Mouse (Mus musculus) layer of hippocampus, adult 9-10 months (tissue): ENCODE measurements around the gene Clic4.
"Not testable (repeated sequence)": the region's sequence is repeated elsewhere in the genome, so short reads cannot be mapped to it uniquely, and the experiment has no call there.

Source experiments
- DNase-seq: peaks from one replicate; pipeline ENCODE4 v3.0.0; 2022; ENCODE audit warnings: low spot score

The Clic4 gene

GRCm38 (mm10) chr4:135291841-135292240 lies 19.2 kb upstream of the Clic4 start:
- no peak for DNase-seq

- no peak for DNase-seq
Measured at GRCm38 (mm10) chr4:135291199-135291598, 18.6 kb upstream of the Clic4 start.

GRCm38 (mm10) chr4:135287975-135288374 lies 15.4 kb upstream of the Clic4 start:
- no peak for DNase-seq

- no peak for DNase-seq
Measured at GRCm38 (mm10) chr4:135286833-135287395, 14.3 kb upstream of the Clic4 start.

GRCm38 (mm10) chr4:135286033-135286622 lies 13.5 kb upstream of the Clic4 start:
- DNase-seq, result no peak

GRCm38 (mm10) chr4:135285436-135285835 lies 12.8 kb upstream of the Clic4 start:
- no peak for DNase-seq

GRCm38 (mm10) chr4:135283875-135284274 lies 11.3 kb upstream of the Clic4 start:
- no peak for DNase-seq

- DNase-seq, result no peak
Measured at GRCm38 (mm10) chr4:135283417-135283816, 10.8 kb upstream of the Clic4 start.

GRCm38 (mm10) chr4:135282651-135283290 lies 10.2 kb upstream of the Clic4 start:
- DNase-seq, result no peak

GRCm38 (mm10) chr4:135280016-135280415 lies 7.4 kb upstream of the Clic4 start:
- not testable (repeated sequence) for DNase-seq

GRCm38 (mm10) chr4:135276681-135277379 lies 4.2 kb upstream of the Clic4 start:
- DNase-seq, result no peak

GRCm38 (mm10) chr4:135274761-135275160 lies 2.1 kb upstream of the Clic4 start:
- DNase-seq, result no peak

- no peak for DNase-seq
Measured at GRCm38 (mm10) chr4:135273307-135273682, 681 bp upstream of the Clic4 start.

- DNase-seq, result no peak
Measured at GRCm38 (mm10) chr4:135271881-135272616, 565 bp downstream of the Clic4 start.

- DNase-seq, result no peak
Measured at GRCm38 (mm10) chr4:135271419-135271828, 1.2 kb downstream of the Clic4 start.

- no peak for DNase-seq
Measured at GRCm38 (mm10) chr4:135270476-135270875, 2.1 kb downstream of the Clic4 start.

GRCm38 (mm10) chr4:135269656-135270341 lies 2.8 kb downstream of the Clic4 start:
- DNase-seq, result no peak

GRCm38 (mm10) chr4:135267521-135267920 lies 5.1 kb downstream of the Clic4 start:
- no peak for DNase-seq

- DNase-seq, result no peak
Measured at GRCm38 (mm10) chr4:135266987-135267386, 5.6 kb downstream of the Clic4 start.

GRCm38 (mm10) chr4:135260434-135260833 lies 12.2 kb downstream of the Clic4 start:
- DNase-seq, result no peak

GRCm38 (mm10) chr4:135258521-135258920 lies 14.1 kb downstream of the Clic4 start:
- DNase-seq, result no peak
